Mouse (Mus musculus): Measurements from ENCODE around the gene Gm36864.
A peak's percentile ranks its signal among the peaks of the same experiment; 100 is the strongest.
"Not testable (repeated sequence)": the region's sequence is repeated elsewhere in the genome, so short reads cannot be mapped to it uniquely, and the experiment has no call there.

Gene Gm36864

GRCm38 (mm10) chr7:44235909-44236308, at the start of gene Gm36864:
Gm36864 (plus strand) TSS chr7:44236177.
- no peak for DNase-seq (ENCODE audit: low read depth)

GRCm38 (mm10) chr7:44186516-44186915, 49.5 kb upstream of the Gm36864 start:
- DNase-seq (ENCODE audit: low read depth), result not testable (repeated sequence)

- not testable (repeated sequence) for DNase-seq (ENCODE audit: low read depth)
Observed at GRCm38 (mm10) chr7:44187936-44188335, 48.0 kb upstream of the Gm36864 start, which contains the start of gene Klk1b24. Klk1b24 (plus strand) TSS chr7:44188236.

- not testable (repeated sequence) for DNase-seq (ENCODE audit: low read depth)
Observed at GRCm38 (mm10) chr7:44193466-44193865, 42.5 kb upstream of the Gm36864 start.

- DNase-seq (ENCODE audit: low read depth), result no peak
Observed at GRCm38 (mm10) chr7:44197891-44198290, 38.1 kb upstream of the Gm36864 start, which contains the start of gene Klk1b3. Klk1b3 (plus strand) TSS chr7:44198191.

GRCm38 (mm10) chr7:44207135-44207534, 28.8 kb upstream of the Gm36864 start, which contains the start of gene Klk1b4:
Klk1b4 (plus strand) TSS chr7:44207435.
- DNase-seq (ENCODE audit: low read depth), result not testable (repeated sequence)

GRCm38 (mm10) chr7:44208307-44208706, 27.7 kb upstream of the Gm36864 start:
- no peak for DNase-seq (ENCODE audit: low read depth)

GRCm38 (mm10) chr7:44215645-44216044, 20.3 kb upstream of the Gm36864 start, which contains the start of gene Klk1b5:
Klk1b5 (plus strand) TSS chr7:44215945.
- no peak for DNase-seq (ENCODE audit: low read depth)

GRCm38 (mm10) chr7:44221601-44222000, 14.4 kb upstream of the Gm36864 start:
- not testable (repeated sequence) for DNase-seq (ENCODE audit: low read depth)

GRCm38 (mm10) chr7:44222335-44222734, 13.6 kb upstream of the Gm36864 start:
- not testable (repeated sequence) for DNase-seq (ENCODE audit: low read depth)

- DNase-seq (ENCODE audit: low read depth), result no peak
Observed at GRCm38 (mm10) chr7:44225076-44225475, 10.9 kb upstream of the Gm36864 start, which contains the start of gene Klk1. Klk1 (plus strand) TSS chr7:44225360.

- DNase-seq (ENCODE audit: low read depth), result no peak
Observed at GRCm38 (mm10) chr7:44239913-44240312, 3.9 kb downstream of the Gm36864 start.

- no peak for DNase-seq (ENCODE audit: low read depth)
Observed at GRCm38 (mm10) chr7:44240712-44241111, 4.7 kb downstream of the Gm36864 start.

- no peak for DNase-seq (ENCODE audit: low read depth)
Observed at GRCm38 (mm10) chr7:44241163-44241562, 5.2 kb downstream of the Gm36864 start.

- DNase-seq (ENCODE audit: low read depth), result no peak
Observed at GRCm38 (mm10) chr7:44244080-44244479, 8.1 kb downstream of the Gm36864 start.

GRCm38 (mm10) chr7:44246055-44246983, 10.3 kb downstream of the Gm36864 start, which contains the start of the genes 1700028J19Rik and 2410002F23Rik:
1700028J19Rik (minus strand) TSS chr7:44246695.
2410002F23Rik (plus strand) TSS chr7:44246722.
- peak; percentile 96 for DNase-seq (ENCODE audit: low read depth)

- DNase-seq (ENCODE audit: low read depth), result peak; percentile 80
Observed at GRCm38 (mm10) chr7:44246984-44247470, 11.1 kb downstream of the Gm36864 start.

GRCm38 (mm10) chr7:44247971-44248370, 12.0 kb downstream of the Gm36864 start:
- no peak for DNase-seq (ENCODE audit: low read depth)

- DNase-seq (ENCODE audit: low read depth), result no peak
Observed at GRCm38 (mm10) chr7:44249248-44249647, 13.3 kb downstream of the Gm36864 start.

- not testable (repeated sequence) for DNase-seq (ENCODE audit: low read depth)
Observed at GRCm38 (mm10) chr7:44250732-44251275, 14.8 kb downstream of the Gm36864 start.

- no peak for DNase-seq (ENCODE audit: low read depth)
Observed at GRCm38 (mm10) chr7:44253023-44253616, 17.1 kb downstream of the Gm36864 start.

GRCm38 (mm10) chr7:44254930-44255329, 19.0 kb downstream of the Gm36864 start:
- DNase-seq (ENCODE audit: low read depth), result no peak

Data from naive thymus-derived CD4-positive, alpha-beta T cell, adult 2 months (primary cell).